Mouse (Mus musculus) kidney, postnatal 25 days (tissue): ENCODE measurements around the gene 4930535I16Rik.
"Not testable (repeated sequence)": the region's sequence is repeated elsewhere in the genome, so short reads cannot be mapped to it uniquely, and the experiment has no call there.

ENCODE experiments used
- DNase-seq, 2 experiments: peaks; one replicate each; pipeline ENCODE4 v3.0.0; 2021; ENCODE audit warnings: mixed read lengths in 2 of 2

Gene 4930535I16Rik

DNA sequence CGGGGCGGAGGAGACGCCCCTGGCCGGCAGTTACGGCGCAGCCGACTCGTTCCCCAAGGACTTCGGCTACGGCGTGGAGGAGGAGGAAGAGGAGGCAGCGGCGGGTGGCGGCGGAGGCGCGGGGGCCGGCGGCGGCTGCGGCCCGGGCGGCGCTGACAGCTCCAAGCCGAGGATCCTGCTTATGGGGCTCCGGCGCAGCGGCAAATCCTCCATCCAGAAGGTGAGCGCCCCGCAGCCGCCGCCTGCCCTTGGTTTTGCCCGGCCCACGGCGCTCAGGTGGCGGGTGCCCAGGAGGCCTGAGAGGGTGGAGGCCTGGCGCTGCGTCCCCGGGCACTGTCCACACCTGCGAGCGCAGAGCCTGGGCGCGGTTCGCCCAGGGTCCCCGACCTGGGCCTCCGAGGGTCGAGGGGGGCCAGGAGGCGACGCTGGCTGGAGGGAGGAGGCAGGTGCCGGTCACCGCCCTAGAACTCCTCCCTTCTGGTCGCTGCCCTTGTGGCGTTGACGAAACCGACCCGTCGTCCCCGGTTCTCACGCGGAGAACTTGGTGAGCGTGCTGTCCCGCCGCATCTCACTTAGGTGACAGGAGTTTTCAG, at the start of gene 4930535I16Rik:
Gene 4930535I16Rik (minus strand): TSS at position 475 of the 593 bp plus-strand sequence.
- DNase-seq = peak; percentile 30 to 73

- DNase-seq = no peak
These were observed 44.9 kb upstream of the 4930535I16Rik start for GRCm38 (mm10) chr4:123962721-123963120.

DNA sequence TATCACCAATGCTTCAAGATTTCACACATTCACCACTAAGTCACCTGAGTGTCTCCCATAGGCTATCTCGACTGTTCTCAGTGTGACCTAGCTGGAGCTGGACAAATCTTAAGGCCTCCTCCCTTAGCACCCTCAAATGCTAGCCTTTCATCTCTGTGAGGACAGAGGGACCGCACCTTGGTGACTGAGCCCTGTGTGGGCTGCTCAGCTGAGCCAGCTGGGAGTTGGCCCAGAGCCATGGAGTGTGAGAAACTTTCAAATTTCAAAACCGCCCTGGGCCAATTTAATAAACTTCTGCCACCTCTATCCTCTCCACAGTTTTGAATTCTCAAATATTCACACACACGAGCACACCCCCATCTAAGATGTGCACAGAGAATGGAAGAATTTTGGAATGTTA, 43.1 kb upstream of the 4930535I16Rik start:
- DNase-seq = peak in 1 of 2 experiments; percentile 9

- DNase-seq = no peak
These were observed 40.1 kb upstream of the 4930535I16Rik start for GRCm38 (mm10) chr4:123957891-123958290.

DNA sequence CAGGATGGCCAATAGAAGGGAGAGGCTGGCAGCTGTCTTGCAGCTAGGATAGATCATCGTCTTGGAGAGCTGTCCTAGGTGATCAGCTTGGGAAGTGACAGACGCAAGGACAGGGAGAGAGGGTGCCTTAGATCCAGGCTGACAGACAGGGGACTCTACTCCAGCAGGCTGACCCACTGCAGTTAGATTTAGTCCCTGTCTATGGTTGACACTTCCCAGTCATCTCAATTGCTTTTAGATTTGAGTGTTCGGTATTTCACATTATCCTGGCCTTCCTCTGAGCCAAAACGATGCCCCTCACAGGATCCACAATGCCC, 39.6 kb upstream of the 4930535I16Rik start:
- no peak for DNase-seq

- peak; percentile 81 for DNase-seq
These were observed 39.1 kb upstream of the 4930535I16Rik start for GRCm38 (mm10) chr4:123956703-123957491.

- DNase-seq = no peak
These were observed 34.2 kb upstream of the 4930535I16Rik start for GRCm38 (mm10) chr4:123952059-123952458.

- no peak for DNase-seq
These were observed 31.8 kb upstream of the 4930535I16Rik start for GRCm38 (mm10) chr4:123949649-123950048.

- no peak for DNase-seq
These were observed 31.1 kb upstream of the 4930535I16Rik start for GRCm38 (mm10) chr4:123948901-123949300.

- DNase-seq = no peak
These were observed 29.3 kb upstream of the 4930535I16Rik start for GRCm38 (mm10) chr4:123947149-123947548.

GRCm38 (mm10) chr4:123946701-123947100, 28.9 kb upstream of the 4930535I16Rik start:
- no peak for DNase-seq

DNA sequence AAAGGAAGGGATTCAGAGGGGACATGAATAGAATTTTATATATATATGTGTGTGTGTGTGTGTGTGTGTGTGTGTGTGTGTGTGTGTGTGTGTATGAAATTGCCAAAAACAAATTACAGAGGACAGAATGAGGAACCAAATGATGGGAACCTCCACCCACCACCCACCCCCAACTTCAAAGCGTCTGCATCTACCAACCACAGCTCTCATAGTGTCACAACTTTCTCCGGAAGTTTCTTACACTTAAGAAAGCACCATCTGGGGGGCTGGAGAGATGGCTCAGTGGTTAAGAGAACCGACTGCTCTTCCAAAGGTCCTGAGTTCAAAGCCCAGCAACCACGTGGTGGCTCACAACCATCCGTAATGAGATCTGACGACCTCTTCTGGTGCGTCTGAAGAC, 23.1 kb upstream of the 4930535I16Rik start:
- DNase-seq = not testable (repeated sequence)

GRCm38 (mm10) chr4:123939838-123940237, 22.0 kb upstream of the 4930535I16Rik start:
- DNase-seq = peak; percentile 52 to 85

GRCm38 (mm10) chr4:123936059-123936458, 18.2 kb upstream of the 4930535I16Rik start:
- DNase-seq = no peak

- no peak for DNase-seq
These were observed 16.5 kb upstream of the 4930535I16Rik start for GRCm38 (mm10) chr4:123934306-123934705.

- DNase-seq = no peak
These were observed 12.2 kb upstream of the 4930535I16Rik start for GRCm38 (mm10) chr4:123929994-123930393.

DNA sequence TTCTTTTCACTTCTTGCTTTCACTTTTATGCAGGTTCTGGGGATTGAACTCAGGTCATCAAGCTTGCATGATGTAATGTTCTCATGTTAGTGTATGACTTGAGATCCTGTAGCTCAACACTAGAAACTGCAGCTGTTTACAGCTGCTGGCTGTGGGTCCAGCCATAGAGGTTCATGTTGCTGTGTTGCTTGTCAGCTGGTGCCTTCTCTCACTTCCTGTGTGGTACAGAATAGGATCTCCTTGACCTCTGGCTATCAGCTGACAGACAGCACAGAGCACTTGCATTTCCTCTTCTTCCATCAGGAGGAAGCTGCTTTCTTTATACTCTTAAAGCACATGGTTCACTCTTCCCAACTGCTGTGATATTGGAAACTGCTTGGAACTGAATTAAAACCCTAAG, 10.1 kb upstream of the 4930535I16Rik start:
- no peak for DNase-seq

DNA sequence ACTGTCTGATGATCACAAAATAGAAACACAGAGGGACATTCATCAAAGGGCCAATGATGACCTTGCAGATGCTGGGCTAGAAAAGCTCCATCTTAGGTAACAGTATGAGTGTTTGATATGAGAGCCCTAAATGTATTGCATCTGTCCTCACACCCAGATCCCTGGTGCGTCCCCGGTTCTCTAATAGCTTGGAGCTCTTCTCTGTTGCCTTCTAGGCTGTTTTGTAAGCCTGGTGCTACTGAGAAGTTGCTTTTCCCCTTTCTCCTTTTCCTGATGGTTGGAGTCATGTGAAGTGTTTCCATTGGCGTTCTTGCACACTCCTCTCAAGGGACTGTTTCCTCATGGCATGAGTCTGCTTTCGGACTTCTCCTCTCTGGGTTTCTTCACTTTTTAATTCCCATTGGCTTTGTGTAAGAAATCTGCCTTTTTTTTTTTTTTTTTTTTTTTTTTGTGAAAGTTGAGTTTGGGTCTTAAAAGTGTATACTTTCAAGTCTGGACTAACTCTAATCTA, 3.3 kb upstream of the 4930535I16Rik start:
- no peak for DNase-seq

- no peak for DNase-seq
These were observed 1.0 kb upstream of the 4930535I16Rik start for GRCm38 (mm10) chr4:123918851-123919250.

DNA sequence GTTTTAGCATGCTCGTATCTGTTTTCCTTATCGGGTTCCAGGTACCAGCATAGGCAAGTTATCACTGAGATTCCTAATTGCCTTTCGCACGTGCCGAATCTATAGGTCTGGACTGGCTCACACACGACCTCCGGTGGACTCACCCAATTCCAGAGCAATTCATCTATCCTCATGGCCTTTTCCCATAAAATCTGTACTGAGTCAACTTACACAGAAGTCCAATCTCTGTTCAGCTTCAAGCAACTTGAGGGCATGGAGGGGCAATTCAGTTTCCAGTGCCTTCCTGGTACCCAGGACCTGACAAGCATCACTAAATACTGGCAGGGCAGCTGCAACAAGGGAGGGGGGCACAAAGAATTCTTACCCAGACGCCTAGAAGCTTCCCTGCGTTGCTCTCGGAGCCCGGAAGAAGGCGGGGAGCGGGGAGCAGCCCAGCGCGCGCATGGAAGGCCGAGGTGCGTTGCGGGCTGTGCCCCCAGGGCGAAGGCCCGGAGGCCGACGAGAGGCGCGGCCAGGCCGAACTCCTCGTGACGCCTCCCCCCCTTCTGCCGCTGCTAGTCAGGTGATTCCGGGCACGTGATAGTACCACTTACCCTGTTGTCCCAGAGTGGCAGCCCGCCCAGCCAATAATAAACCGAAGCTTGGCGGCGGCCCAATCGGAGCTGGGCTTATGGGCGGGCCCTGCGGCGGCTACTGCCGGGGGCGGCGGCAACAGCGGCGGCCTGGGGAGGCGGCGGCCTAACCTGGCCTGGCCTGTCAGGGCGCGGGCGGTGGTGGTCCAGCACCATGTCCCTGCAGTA, 874 bp downstream of the 4930535I16Rik start, which contains the start of gene Rragc:
Gene Rragc (plus strand): TSS at position 699 of the 800 bp plus-strand sequence.
- DNase-seq = peak; percentile 100

DNA sequence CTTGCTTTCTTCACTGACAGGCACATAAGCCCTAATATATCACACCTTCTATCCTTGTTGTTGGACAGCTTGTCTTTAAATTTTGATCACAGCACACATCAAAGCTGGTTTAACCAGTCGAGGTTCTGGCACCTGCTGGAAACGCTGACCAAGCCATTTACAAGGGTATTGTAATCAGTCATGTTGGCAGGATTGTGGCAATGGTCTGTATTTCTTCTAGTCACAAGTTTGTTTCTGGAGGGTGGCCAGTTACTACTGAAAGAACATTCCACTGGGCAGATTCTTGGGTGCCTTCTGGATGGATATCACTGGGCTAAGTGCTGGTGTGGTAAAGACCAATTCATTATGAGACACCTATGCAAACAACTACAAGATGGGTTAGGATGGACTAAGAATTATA, 5.4 kb downstream of the 4930535I16Rik start:
- DNase-seq = peak; percentile 39 to 43

DNA sequence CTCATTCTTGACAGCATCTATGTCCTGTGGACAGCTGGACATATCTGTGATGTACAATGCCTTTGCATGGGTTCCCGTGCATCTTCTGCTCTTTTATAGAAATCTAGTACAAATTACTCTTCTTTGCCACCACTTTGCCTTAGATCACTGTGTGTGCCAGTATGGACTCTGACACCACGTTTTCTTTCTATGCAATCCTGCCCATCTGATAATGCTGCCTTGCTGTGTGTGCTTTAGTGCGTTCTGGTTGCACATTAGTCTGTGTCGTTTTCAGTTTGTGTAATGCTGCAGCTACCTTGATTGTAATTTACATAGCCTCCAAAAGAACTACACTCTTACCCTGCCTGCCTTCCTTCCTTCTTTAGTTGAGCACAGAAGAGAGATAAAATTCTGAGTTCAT, 6.3 kb downstream of the 4930535I16Rik start:
- no peak for DNase-seq

- DNase-seq = no peak
These were observed 12.6 kb downstream of the 4930535I16Rik start for GRCm38 (mm10) chr4:123905126-123905668.
